Mouse (Mus musculus): ENCODE results near the gene Cry2.

The Cry2 gene

GRCm38 (mm10) chr2:92365568-92365967 is 68.3 kb downstream of the Cry2 start:
- no peak for DNase-seq

- DNase-seq: no peak
Measured at GRCm38 (mm10) chr2:92364086-92364485, 69.8 kb downstream of the Cry2 start.

DNA sequence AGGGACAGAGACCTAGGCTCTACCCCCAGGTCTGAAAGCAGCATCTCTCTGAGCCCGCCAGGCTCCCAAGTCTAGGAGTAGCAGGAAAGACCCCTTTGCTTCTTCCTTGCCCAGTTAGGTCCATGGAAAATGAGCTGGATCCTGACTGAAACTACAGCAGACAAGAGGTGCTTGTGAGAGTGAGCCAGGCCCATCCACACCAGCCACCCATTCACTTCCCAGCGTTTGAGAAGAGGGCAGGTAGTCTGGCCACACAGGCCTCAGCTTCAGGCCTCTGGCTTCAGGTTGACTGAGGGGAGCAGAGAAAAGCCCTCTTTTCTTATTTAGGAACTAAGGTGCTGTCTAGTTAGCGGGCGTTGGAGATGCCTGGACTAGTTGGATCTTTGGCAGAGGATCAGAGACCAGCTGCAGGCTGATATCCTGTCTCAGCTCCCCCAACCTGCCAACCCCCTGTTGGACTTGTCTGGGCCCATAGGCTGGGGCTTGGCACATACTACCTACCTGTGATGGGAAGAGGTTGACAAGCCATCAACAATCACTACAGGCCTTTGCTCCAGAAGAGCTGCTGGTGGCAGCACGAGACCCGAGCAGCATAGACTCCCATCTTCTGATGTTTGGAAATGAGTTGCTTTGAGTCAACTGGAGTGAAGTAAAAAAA is 71.1 kb downstream of the Cry2 start:
- no peak for DNase-seq

GRCm38 (mm10) chr2:92361795-92362194 is 72.0 kb downstream of the Cry2 start:
- no peak for DNase-seq

DNA sequence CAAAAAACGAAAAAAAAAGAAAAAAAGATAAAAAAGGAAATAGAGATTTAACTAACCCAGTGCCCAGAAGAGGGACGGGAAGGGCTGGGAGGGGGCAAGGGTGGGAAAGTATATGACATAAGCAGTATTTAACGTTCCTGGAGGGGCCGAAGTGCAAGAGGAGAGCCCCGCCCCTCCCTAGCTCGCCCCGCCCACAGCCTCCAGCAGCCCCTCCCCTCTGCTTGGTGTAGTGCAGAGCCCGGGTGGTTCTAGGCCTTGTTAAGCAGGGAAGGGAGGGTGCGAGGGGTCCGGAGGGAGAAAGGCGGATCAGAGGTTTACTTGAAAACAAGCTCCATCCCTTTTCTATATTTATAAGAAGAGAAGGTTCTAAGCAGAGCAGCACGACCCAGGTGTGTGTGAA is 73.0 kb downstream of the Cry2 start:
- no peak for DNase-seq

GRCm38 (mm10) chr2:92360186-92360823 is 73.5 kb downstream of the Cry2 start:
- DNase-seq: no peak

DNA sequence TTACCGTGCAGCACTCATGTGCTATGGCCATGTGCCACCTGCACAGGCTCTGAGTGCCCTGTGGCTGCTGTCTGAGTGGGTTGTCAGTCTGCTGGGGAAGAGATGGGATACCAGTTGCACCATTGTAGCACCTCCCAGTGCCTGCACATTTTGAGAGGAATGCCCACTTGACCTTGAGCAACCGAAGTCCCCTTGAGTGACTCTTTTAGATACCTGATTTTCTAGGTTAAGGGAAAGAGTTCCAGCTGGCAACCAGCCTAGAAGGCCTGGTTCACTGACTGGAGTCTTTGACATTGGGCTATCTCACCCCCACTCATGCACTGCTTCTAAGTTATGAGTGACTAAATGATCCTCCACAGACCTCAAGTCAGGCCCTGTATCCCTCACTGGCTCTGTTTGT is 74.5 kb downstream of the Cry2 start:
- DNase-seq: no peak

DNA sequence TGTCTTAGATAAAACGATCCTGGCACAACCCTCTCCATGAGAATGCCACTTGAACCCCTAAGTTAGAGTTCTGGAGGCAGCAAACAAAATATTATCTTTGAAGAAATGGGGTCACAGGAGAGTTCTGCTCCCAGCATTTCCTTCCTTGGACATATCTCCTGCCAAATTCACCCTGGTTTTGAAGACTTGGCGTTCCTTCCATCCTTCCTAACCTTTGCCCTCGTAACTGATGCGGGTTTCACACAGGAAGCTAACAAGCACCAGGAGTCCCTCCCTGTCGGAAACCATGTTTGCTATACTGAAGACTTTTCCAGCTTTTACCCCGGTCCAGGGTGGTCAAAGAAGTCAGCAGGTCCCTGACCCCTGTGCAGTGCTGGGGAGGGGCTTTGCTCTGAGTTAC is 79.6 kb downstream of the Cry2 start:
- no peak for DNase-seq

Measured in thymus, adult 18-20 months (tissue).